Mouse (Mus musculus) heart, adult 2 months (tissue): ENCODE results near the gene Nat8.

Experiments used
- CTCF ChIP-seq: fragments of 200-600 bp; IDR thresholded peaks from 2 replicates; pipeline ENCODE4 v1.8.1; 2022; ENCODE audit warnings: antibody characterized with exemption, mild to moderate bottlenecking, moderate library complexity
- EP300 ChIP-seq: fragments of 200-500 bp; IDR thresholded peaks from 2 replicates; pipeline ENCODE4 v1.6.1; 2011; ENCODE audit warnings: low read depth, low read length, control low read depth; ENCODE audit not compliant: insufficient read depth

- TF ChIP-seq CTCF = no peak
- no peak for TF ChIP-seq EP300
Measured at GRCm38 (mm10) chr6:85848140-85848539, 16.3 kb upstream of the Nat8 start.
